Mouse (Mus musculus) CH12.LX (cell line): Measurements from ENCODE around the gene Nr2e3. TPM values are rescaled to one million over a fixed set of nuclear protein-coding genes. Genes with fewer than 3 reads are reported as not detected.
A peak's percentile ranks its signal among the peaks of the same experiment; 100 is the strongest.

Experiments used
- DNase-seq: peaks from one replicate; pipeline ENCODE4 v3.0.0-alpha.2; 2013; ENCODE audit errors: extremely low read depth
- H3K27ac ChIP-seq: 2 replicates; pipeline ENCODE4 v1.5.1; 2012; ENCODE audit warnings: low read depth, mild to moderate bottlenecking, control low read depth, moderate library complexity; ENCODE audit not compliant: insufficient read depth
- H3K27me3 ChIP-seq: replicated peaks from 2 replicates; pipeline ENCODE3; 2012; ENCODE audit warnings: inconsistent platforms
- H3K36me3 ChIP-seq, 2 experiments: replicated peaks in 1 of 2; 2 replicates each; pipeline versions ENCODE3 to v1.6.1; 2012; ENCODE audit warnings: inconsistent platforms in 1 of 2, low read length in 1 of 2, mild to moderate bottlenecking in 1 of 2, mixed read lengths in 1 of 2, moderate library complexity in 1 of 2; ENCODE audit not compliant: control insufficient read depth in 1 of 2, insufficient read depth in 1 of 2
- H3K4me1 ChIP-seq, 2 experiments: 2 replicates each; pipeline ENCODE4 v1.6.1; 2012; ENCODE audit warnings: inconsistent platforms in 1 of 2, moderate library complexity in 1 of 2; ENCODE audit not compliant: insufficient read depth in 2 of 2, control insufficient read depth in 1 of 2
- H3K4me2 ChIP-seq: 2 replicates; pipeline ENCODE4 v1.6.1; 2012; ENCODE audit warnings: low read depth, mild to moderate bottlenecking, control low read depth; ENCODE audit not compliant: poor library complexity, insufficient read depth, severe bottlenecking
- H3K4me3 ChIP-seq, 3 experiments: fragments of 150-350 bp in 1 of 3; sonication (generic) in 1 of 3; replicated peaks in 1 of 3; 2 replicates each; pipeline versions ENCODE3 to v1.5.1; 2011 to 2012; ENCODE audit warnings: low read depth in 2 of 3, low read length in 2 of 3, mild to moderate bottlenecking in 2 of 3, moderate library complexity in 2 of 3, control low read depth in 1 of 3, improper control_type of control experiment in 1 of 3, inconsistent platforms in 1 of 3, mixed read lengths in 1 of 3; ENCODE audit not compliant: poor library complexity in 1 of 3
- H3K79me2 ChIP-seq: replicated peaks from 2 replicates; pipeline ENCODE4 v1.6.1; 2012; ENCODE audit warnings: mild to moderate bottlenecking, moderate library complexity; ENCODE audit not compliant: control insufficient read depth, poor library complexity, insufficient read depth, severe bottlenecking; ENCODE audit errors: extremely low read depth
- H3K9ac ChIP-seq: 2 replicates; pipeline ENCODE4 v1.6.1; 2012; ENCODE audit warnings: low read depth, mild to moderate bottlenecking, control low read depth, moderate library complexity; ENCODE audit not compliant: insufficient read depth
- H3K9me3 ChIP-seq: replicated peaks from 2 replicates; pipeline ENCODE3; 2012; ENCODE audit warnings: low read length, inconsistent platforms, mixed read lengths
- BHLHE40 ChIP-seq: IDR thresholded peaks from 2 replicates; pipeline ENCODE4 v1.6.1; 2011; ENCODE audit warnings: mild to moderate bottlenecking, low read depth, low read length, improper control_type of control experiment
- CHD1 ChIP-seq: IDR thresholded peaks from 2 replicates; pipeline ENCODE4 v1.6.1; 2012; ENCODE audit warnings: low read depth, low read length, improper control_type of control experiment, inconsistent platforms
- CHD2 ChIP-seq: IDR thresholded peaks from 2 replicates; pipeline ENCODE4 v1.6.1; 2011; ENCODE audit warnings: low read length, improper control_type of control experiment
- E2F4 ChIP-seq: IDR thresholded peaks from 2 replicates; pipeline ENCODE4 v1.6.1; 2011; ENCODE audit warnings: low read depth, low read length, improper control_type of control experiment; ENCODE audit not compliant: insufficient replicate concordance
- EP300 ChIP-seq: IDR thresholded peaks from 2 replicates; pipeline ENCODE4 v1.6.1; 2011; ENCODE audit warnings: low read length, improper control_type of control experiment
- ETS1 ChIP-seq: conservative IDR thresholded peaks from 2 replicates; pipeline ENCODE4 v1.6.1; 2012; ENCODE audit warnings: low read depth, mild to moderate bottlenecking, inconsistent platforms, low read length, improper control_type of control experiment, moderate library complexity
- GABPA ChIP-seq: IDR thresholded peaks from 2 replicates; pipeline ENCODE4 v1.6.1; 2012; ENCODE audit warnings: low read depth, low read length, improper control_type of control experiment, inconsistent platforms; ENCODE audit not compliant: insufficient replicate concordance
- JUND ChIP-seq: conservative IDR thresholded peaks from 2 replicates; pipeline ENCODE4 v1.6.1; 2011; ENCODE audit warnings: low read depth, low read length, improper control_type of control experiment
- KAT2A ChIP-seq: IDR thresholded peaks from 2 replicates; pipeline ENCODE4 v1.6.1; 2012; ENCODE audit warnings: low read length, improper control_type of control experiment, inconsistent platforms; ENCODE audit not compliant: insufficient replicate concordance
- MYC ChIP-seq: IDR thresholded peaks from 2 replicates; pipeline ENCODE4 v1.6.1; 2011; ENCODE audit warnings: low read depth, mild to moderate bottlenecking, improper control_type of control experiment, low read length
- NELFE ChIP-seq: IDR thresholded peaks from 2 replicates; pipeline ENCODE4 v1.6.1; 2011; ENCODE audit warnings: low read depth, low read length, improper control_type of control experiment
- NRF1 ChIP-seq: IDR thresholded peaks from 2 replicates; pipeline ENCODE4 v1.6.1; 2014; ENCODE audit warnings: low read depth, mild to moderate bottlenecking, inconsistent platforms, low read length, improper control_type of control experiment, moderate library complexity
- POLR2A ChIP-seq: IDR thresholded peaks from 2 replicates; pipeline ENCODE4 v1.6.1; 2011; ENCODE audit warnings: low read depth, mild to moderate bottlenecking, improper control_type of control experiment, low read length
- POLR2AphosphoS2 ChIP-seq: IDR thresholded peaks from 2 replicates; pipeline ENCODE4 v1.6.1; 2011; ENCODE audit warnings: low read depth, low read length, improper control_type of control experiment
- RCOR1 ChIP-seq: conservative IDR thresholded peaks from 2 replicates; pipeline ENCODE4 v1.6.1; 2012; ENCODE audit warnings: low read depth, mild to moderate bottlenecking, inconsistent platforms, low read length, improper control_type of control experiment
- SMC3 ChIP-seq: IDR thresholded peaks from 2 replicates; pipeline ENCODE4 v1.6.1; 2011; ENCODE audit warnings: low read depth, low read length, improper control_type of control experiment
- TBP ChIP-seq: conservative IDR thresholded peaks from 2 replicates; pipeline ENCODE4 v1.6.1; 2011; ENCODE audit warnings: low read depth, low read length, improper control_type of control experiment
- UBTF ChIP-seq: IDR thresholded peaks from 2 replicates; pipeline ENCODE4 v1.6.1; 2012; ENCODE audit warnings: low read depth, mild to moderate bottlenecking, inconsistent platforms, low read length, improper control_type of control experiment, moderate library complexity
- ZC3H11A ChIP-seq: IDR thresholded peaks from 2 replicates; pipeline ENCODE4 v1.6.1; 2012; ENCODE audit warnings: low read depth, mild to moderate bottlenecking, inconsistent platforms, low read length, improper control_type of control experiment
- ZKSCAN1 ChIP-seq: IDR thresholded peaks from 2 replicates; pipeline ENCODE4 v1.6.1; 2012; ENCODE audit warnings: low read depth, inconsistent platforms, low read length, improper control_type of control experiment, borderline replicate concordance
- ZMIZ1 ChIP-seq: IDR thresholded peaks from 2 replicates; pipeline ENCODE4 v1.6.1; 2012; ENCODE audit warnings: low read depth, mild to moderate bottlenecking, inconsistent platforms, low read length, improper control_type of control experiment
- ZNF384 ChIP-seq: IDR thresholded peaks from 2 replicates; pipeline ENCODE4 v1.6.1; 2012; ENCODE audit warnings: low read depth, low read length, improper control_type of control experiment, inconsistent platforms
- dilution Hi-C: fragments of 300-500 bp; cut with MboI; formaldehyde crosslinking; loops from 2 replicates; pipeline ENCODE4 v1.14.3; 2020; ENCODE audit warnings: low sequenced_read_pairs; ENCODE audit not compliant: extremely low pct_unique_long_range_greater_than_20kb, extremely low pct_ligation_motif_present
- in situ Hi-C: fragments of 300-500 bp; cut with MboI; formaldehyde crosslinking; loops from 3 replicates; pipeline ENCODE4 v1.14.3; 2019; ENCODE audit warnings: low sequenced_read_pairs, low pct_ligation_motif_present, low pct_unique_long_range_greater_than_20kb, mixed read lengths
- polyA plus RNA-seq: library from polyadenylated mRNA; unstranded; fragments of >175 nt; gene quantifications from 2 replicates; pipeline ENCODE4 v1.2.1, GENCODE M21; 2012; ENCODE audit warnings: low read depth; ENCODE audit not compliant: insufficient read length
- total RNA-seq, 2 experiments: library from RNA; depleted of rRNA; stranded (reverse); fragments of 300-350 nt in 1 of 2; fragments of >200 nt in 1 of 2; gene quantifications; 2 replicates each; pipeline ENCODE4 v1.2.3; 2012 to 2014

The Nr2e3 gene
- total and polyA plus RNA-seq, 3 experiments = 0.13 TPM; not detected in 2

DNA sequence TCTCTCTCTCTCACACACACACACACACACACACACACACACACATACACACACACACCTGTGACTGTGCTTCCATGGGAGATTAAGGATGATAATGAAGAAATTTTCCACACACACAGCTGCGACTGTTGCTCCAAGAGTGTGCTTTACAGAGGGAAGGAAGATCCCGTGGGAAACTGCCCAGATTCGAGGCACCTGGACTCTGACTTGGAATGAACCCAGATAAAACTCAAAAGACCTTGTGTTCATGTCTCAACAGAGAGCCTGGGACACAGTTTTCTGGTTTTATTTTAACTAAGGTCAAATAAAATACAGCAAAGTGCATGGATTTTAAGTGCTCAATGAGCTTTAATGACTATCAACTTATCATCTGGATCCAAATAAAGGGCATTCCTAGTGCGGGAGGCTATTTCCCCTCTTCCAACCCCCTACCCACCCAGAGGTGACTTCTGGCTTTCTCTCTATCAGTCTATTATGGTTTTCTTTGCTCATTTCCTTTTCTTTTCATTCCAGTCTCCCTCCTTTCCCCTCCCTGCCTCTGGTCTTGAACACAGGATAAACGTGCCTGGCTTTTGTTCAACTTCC is 17.9 kb downstream of the Nr2e3 start:
- H3K4me2 ChIP-seq = no peak overlapping the region
- dilution Hi-C loops = no loop called here
- no peak overlapping the region for H3K9ac ChIP-seq
- in situ Hi-C loops = no loop called here
- H3K79me2 ChIP-seq = no peaks in the 10 kb centered on the region
- no peaks in the 10 kb centered on the region for H3K27me3 ChIP-seq
- H3K4me3 ChIP-seq = no peak overlapping the region
- peaks cover 7 to 31% of the 10 kb centered on the region in 2 experiments for H3K4me1 ChIP-seq
- TF ChIP-seq POLR2A (no peak), KAT2A (no peak), BHLHE40 (no peak), RCOR1 (no peak), SMC3 (no peak), CHD2 (no peak), NRF1 (no peak), ZKSCAN1 (no peak), ZMIZ1 (no peak), ETS1 (no peak), NELFE (no peak), E2F4 (no peak), JUND (no peak), POLR2AphosphoS2 (no peak), UBTF (no peak), ZC3H11A (no peak), CHD1 (no peak), ZNF384 (no peak), GABPA (no peak), MYC (no peak)
- H3K36me3 ChIP-seq = no peaks in the 10 kb centered on the region
- H3K27ac ChIP-seq = no peak overlapping the region
- DNase-seq = no peak
- H3K9me3 ChIP-seq = no peaks in the 10 kb centered on the region

DNA sequence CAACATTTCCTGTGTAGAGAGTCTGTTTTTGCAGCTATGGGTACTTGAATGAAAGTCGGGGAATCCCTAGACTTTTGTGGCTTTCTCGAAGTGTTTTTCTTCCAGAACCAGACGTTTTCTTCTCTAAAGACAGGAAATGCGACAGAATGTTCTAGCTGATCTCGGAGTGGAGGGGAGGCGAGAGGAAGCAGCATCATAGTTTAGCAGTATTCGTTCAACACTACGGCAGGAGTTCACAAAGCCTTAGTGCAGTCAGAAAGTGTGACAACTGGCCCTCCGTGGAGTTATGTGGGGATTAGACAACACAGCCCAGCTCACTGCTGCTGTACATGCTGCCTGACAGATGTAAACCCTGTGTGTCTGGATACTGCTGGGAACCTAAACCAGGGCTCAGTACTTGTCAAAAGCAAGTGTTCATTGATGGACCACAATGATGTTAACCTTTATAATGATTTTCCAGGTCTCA is 18.5 kb downstream of the Nr2e3 start:
- H3K4me3 ChIP-seq = no peak overlapping the region
- no peaks in the 10 kb centered on the region for H3K27me3 ChIP-seq
- in situ Hi-C loops = no loop called here
- H3K9me3 ChIP-seq = no peaks in the 10 kb centered on the region
- DNase-seq = peak; percentile 42
- H3K4me1 ChIP-seq = peaks cover 7 to 31% of the 10 kb centered on the region in 2 experiments
- H3K9ac ChIP-seq = no peak overlapping the region; the same call in 1 of the 2 replicates
- H3K27ac ChIP-seq = no peak overlapping the region
- H3K4me2 ChIP-seq = peak overlapping the region; percentile 73
- dilution Hi-C loops = no loop called here
- no peaks in the 10 kb centered on the region for H3K36me3 ChIP-seq
- H3K79me2 ChIP-seq = no peaks in the 10 kb centered on the region
- TF ChIP-seq MYC = no peak
- 0 out of 2 replicates have a peak, but pooled peaks have one; percentile 1 for TF ChIP-seq EP300
- TF ChIP-seq ZMIZ1 = no peak
- 0 out of 2 replicates have a peak, but pooled peaks have one; percentile 8 for TF ChIP-seq TBP
